Mouse (Mus musculus) bone marrow, adult 2 months (tissue): ENCODE measurements at regions not wholly inside any gene's neighbourhood (a gene's known extent, or its start where the extent isn't known, plus 50 kb on each side); places are given as distances from the start of the nearest gene placed in this dataset.

Experiments used
- CTCF ChIP-seq: fragments of 200-500 bp; IDR thresholded peaks from 2 replicates; pipeline ENCODE4 v1.5.1; 2011; ENCODE audit warnings: low read length, control low read depth; ENCODE audit not compliant: control insufficient read depth, insufficient read depth
- POLR2A ChIP-seq: fragments of 200-500 bp; IDR thresholded peaks from 2 replicates; pipeline ENCODE4 v1.6.1; 2011; ENCODE audit warnings: low read depth, mild to moderate bottlenecking, control low read depth, low read length, borderline replicate concordance; ENCODE audit not compliant: control insufficient read depth

GRCm38 (mm10) chr9:43947089-43947488, 96.1 kb upstream of the Thy1 start:
- TF ChIP-seq CTCF (no peak), POLR2A (no peak)
